Mouse (Mus musculus): ENCODE results near the gene Vstm4.

Gene Vstm4

DNA sequence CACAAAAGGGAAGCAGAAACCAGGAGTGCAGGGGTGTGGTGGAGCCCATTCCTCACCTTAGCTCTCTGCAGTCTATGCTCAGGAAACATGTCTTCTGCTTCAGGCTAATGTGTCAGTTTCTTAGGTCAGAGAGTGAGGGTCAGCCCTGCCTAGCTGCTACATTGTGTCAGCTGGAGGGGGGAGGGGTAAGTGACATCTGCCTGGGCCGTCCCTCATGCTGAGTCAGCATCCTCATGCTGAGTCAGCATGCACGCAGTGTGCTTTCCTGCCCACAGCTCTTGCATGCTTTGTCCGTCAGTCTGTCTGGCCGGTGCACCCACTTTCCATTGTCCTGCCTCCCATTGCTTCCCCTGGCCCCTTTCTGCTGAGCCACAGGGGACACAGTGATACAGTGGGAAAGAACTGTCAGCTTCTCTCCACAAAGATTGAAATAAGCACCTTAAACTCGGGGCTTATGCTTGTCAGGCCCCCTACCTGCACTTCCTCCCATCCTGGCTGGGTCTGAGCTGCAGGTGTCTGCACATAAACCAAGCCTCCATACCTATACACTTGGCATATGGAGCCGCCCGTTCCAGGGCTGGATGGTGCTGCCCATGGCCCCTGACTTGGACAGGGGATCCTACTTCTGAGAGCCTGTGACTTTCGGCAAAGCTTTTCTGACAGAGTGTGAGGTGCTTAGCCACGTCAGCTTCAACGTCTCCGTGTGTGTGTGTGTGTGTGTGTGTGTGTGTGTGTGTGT lies 3.4 kb downstream of the Vstm4 start:
- no peak for DNase-seq

GRCm38 (mm10) chr14:32861149-32861581 lies 4.6 kb downstream of the Vstm4 start:
- DNase-seq = no peak

DNA sequence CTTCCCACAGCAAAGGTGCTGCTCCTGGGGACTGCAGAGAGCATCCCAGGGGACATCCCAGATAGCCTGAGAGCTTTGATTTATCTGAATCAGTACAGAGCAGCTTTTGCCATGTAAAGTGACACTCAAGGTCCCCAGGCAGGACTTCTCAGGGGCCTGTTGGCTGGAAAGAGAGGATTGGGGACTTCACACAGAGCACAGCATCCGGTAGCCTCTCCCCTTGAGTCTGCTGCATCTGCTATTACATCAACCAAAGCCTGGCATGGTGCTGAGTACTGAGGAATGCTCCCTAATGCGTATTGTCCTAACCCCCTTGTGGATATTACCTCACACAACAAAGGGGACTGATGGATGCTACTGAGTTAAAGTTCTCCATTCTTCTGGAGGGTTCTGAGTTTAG lies 5.1 kb downstream of the Vstm4 start:
- DNase-seq = no peak

DNA sequence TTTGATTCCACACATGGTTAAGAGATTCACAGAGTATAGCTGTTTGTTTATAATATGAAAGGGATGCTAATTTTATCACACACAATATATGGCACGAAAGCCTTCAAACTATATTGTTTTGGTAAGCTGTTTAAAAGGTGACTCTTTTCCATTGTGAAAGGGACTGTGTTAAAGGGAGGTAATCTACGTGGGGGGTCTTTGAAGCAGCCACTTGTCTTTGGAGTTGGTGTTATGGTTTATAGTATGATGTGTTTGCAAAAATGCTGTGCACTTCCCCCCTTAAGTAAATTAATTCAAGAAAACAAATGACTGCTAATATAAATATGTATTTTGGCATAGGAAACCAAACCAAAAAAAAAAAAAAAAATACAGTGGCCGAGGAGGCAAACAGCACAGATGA lies 8.8 kb downstream of the Vstm4 start:
- no peak for DNase-seq

DNA sequence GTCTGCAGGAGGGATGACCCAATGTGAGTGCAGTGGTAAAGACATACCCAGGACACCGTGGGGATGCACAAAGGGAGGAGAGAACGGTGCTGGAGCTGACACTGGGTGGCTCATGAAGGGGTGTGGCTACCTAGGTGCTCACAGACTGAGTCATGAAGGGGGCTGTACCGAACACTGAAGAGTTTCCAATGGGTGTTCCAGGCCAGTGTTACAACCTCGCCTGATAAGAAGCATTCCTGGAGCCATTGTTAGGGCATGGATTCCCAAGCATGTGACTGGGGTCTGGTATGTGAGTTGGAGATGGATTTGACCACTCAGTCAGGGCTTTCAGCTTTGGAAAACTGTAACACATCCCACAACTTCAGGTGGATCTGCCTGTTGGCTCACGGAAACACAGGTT lies 15.4 kb downstream of the Vstm4 start:
- no peak for DNase-seq

DNA sequence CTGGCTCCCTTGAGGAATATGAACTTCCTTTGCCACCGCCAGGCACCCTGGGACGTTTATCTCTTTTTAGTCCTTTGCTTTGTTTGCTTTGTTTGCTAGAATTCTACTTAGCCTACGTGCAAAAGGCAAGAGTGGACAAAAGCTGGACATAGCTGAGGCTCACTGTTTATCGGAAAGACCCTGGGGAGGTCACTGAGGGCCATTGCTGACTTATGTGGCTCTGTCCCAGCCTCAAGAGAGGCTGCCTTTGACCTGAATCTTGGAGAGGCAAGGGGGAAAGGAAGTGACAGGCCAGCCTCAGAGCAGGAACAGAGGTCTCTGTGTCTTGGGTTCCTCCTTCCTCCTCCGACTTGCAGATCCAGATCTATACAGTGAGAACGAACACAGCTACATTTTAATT lies 21.0 kb downstream of the Vstm4 start:
- DNase-seq = no peak

DNA sequence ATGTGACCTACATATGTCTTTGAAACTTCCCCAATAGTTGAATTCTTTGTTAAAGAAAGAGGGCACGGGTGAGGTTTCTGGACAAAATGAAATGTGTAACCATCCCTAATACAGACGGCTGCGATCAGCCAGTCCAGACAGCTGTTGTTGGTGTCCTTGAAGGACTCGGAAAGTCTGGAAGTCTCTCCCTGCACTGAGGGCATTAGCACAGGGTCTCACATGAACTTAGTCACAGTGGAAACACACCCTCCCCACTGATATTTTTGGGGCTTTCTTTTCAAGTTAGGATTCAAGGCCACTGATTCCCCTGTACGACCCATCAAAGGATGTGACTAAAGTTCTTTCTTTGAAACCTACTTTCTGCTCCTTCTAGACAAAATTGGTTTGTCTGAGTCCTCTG lies 23.8 kb downstream of the Vstm4 start:
- no peak for DNase-seq

DNA sequence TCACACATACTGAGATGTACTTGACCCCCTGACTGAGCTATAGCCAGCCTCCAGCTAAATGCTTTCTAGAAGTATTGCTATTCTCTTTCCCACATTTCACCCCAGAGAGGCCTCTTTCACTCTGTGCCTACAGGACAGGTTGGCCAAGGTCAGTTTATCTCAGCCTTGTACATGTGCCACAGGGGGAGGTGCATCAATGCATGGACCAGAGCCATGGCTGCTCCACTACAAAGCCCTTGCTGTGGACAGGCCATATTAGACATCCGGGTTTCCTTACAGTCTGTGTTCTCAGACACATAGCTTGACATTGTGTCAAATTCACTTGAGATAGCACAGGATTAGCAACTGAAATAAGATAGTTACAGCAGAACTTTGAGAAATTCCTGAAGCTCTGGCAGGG lies 25.1 kb downstream of the Vstm4 start:
- DNase-seq = no peak

DNA sequence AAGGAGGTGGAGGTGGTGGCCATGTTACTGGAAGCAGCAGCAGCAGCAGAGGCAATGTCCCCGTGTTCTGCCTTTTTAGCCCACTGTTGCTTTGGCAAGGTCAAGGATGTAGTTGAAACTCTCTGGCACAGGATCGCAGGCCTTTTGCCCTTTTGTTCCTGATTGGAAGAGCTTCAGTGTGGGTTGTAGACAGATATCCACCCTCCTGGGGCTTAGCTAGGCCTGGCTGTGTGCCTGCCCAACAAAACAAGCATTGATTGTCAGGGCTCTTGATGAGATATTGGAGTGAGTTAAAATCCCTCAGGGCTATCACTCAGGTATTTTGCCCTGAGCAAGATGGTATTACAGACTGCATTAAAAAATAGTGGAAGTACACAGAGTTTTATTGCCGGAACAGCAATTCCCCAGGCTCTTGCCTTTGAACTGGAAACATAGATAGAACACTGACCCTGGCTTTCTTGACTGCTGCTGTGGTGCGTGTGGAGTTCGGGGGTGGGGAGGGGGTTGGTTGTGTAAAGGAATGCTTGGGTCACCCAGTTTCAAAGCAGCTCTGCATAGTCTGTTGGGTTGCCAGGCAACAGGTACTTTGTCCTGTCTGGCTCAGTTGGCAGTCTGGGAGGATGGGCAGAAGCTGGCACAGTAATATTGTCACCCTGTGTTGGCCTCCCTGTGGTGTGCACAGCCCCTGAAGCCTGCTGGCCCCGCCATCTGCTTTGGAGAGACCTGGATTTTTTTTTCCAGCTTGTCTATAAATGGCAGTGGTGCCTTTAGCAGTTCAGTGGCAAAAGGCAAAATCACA lies 32.5 kb downstream of the Vstm4 start:
- peak; percentile 16 for DNase-seq

- no peak for DNase-seq
Observed at GRCm38 (mm10) chr14:32894341-32894853, 37.8 kb downstream of the Vstm4 start.

DNA sequence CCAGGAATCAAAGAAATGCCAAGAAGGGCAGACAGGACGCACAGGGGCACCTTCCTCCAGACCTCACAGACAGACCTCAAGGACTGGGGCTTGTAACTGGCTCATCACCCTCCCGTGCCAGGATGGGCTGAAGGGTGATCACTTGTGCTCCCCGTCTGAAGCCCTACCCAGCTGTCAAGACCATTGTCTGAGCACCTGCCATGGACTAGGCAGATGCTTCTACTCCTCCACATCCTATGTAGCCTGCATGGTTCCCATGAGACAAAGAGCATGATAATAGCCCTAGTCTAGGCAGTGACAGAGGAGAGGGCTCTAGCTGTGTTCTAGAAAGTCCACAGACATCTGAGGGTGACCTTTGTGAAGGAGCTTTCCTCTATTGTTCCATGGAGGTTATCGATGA lies 38.3 kb downstream of the Vstm4 start:
- no peak for DNase-seq

DNA sequence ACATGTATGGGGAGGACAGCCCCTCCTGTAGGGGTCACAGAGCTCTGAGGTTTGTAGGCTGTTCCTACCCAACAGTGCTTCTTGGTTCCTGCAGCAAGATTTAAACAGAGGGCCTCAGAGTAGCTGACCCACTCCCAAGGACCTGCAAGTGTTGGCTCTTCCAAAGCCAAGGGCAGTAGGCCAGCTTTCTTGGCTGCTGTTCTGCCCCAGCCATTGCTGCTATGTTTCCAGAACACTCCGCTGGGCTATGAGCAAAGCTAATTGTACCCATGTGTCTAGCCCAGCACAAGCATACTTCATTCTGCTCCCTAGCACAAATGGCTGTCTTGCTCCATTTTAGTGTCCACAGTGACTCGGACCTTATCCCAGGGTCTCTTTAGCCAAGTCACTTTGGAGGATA lies 40.3 kb downstream of the Vstm4 start:
- peak; percentile 28 for DNase-seq

DNA sequence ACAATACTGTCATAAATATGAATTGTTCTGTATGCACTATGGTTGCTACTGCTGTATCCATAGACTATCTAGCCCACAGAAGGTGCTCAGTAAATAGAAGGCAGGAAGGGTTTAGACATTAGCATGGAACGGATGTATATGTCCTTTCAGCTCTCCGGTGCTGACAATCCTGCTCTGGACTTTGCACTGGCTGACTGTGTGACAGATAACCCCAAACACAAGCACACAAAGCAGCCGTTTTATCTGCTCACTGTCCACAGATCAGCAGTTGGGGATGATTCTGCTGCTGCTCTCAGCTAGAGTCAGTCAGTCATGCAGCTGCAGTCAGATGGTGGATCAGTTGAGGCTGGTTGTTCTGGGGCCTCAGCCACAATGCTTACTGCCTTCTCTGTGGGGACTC lies 46.6 kb downstream of the Vstm4 start:
- DNase-seq = no peak

DNA sequence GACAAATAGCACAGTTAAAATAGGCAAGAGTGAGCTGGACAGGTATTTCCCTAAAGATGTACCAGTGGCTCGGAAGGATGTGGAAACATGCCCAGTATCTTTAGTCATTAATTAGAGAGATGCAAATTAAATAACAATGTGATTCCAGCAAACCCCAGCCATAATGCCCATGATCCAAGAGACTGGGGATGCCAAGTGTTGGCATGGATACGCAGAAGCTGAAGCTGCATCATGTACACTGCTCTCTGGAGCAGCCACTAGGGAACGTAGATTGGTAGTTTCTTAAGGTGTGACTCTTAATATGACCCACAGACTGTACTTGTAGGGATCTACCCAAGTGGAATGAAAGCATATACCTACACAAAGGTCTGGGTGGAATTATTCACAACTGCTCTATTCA lies 50.0 kb downstream of the Vstm4 start:
- no peak for DNase-seq

GRCm38 (mm10) chr14:32909112-32909511 lies 52.6 kb downstream of the Vstm4 start:
- DNase-seq = no peak

DNA sequence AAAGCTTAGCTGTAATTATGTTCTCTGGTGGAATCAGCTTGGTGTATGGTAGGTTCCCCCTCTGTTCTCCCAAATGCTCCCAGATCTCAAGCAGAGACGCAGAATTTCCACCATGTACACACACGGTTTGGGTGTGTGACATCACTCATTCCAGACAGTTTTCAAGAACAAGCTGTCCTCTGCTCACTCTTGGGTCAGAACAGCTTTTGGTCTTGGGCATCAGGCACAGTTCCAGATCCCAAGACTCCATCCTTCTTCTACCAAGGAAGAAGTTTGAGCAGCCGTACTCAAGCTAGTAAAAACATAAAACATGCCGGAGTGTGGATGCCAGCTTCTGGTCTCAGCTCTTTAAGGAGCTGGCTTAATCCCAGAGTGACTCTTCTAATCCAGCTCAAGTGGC lies 54.6 kb downstream of the Vstm4 start:
- no peak for DNase-seq

- no peak for DNase-seq
Observed at GRCm38 (mm10) chr14:32915360-32915759, 58.8 kb downstream of the Vstm4 start.

- DNase-seq = no peak
Observed at GRCm38 (mm10) chr14:32917919-32918318, 61.4 kb downstream of the Vstm4 start.

DNA sequence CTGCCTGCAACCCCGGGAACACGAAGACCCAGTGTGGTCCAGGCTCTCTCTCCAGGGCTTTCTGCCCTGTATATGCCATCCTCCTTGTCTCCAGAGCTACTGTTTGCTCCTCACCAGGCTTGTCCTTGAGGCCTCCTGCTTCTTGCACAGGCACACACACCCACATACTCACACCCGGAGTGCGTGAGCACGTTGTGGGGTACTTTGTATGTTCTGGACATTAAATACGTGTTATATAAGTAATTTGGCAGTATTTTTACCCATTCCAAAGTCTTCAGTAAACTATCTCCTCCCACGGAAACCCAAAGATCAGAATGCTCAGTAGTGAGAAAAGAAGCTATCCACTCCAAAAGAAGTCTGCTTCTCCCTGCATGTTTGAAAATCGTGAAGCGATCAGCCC lies 67.3 kb downstream of the Vstm4 start:
- no peak for DNase-seq

GRCm38 (mm10) chr14:32931709-32932108 lies 75.2 kb downstream of the Vstm4 start:
- DNase-seq = no peak

DNA sequence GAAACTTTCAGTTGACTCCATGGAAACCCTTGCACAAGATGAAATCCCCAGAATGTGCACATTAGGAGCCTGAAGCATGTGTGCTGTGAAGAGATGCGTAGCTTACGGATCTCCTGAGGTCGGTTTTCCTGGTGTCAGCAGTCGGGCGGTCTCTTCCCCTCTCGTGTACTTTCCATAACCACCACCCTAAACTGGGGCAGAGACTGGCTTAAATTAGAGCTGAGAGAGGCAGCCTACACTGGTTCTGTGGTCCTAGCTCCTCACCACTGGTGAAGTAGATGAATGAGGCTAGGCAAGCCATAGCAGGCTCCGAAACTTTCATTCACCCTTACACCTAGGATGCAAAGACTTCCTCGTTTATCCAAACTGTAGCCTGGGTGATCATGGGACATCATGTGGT lies 75.7 kb downstream of the Vstm4 start:
- DNase-seq = no peak

- DNase-seq = no peak
Observed at GRCm38 (mm10) chr14:32934064-32934463, 77.5 kb downstream of the Vstm4 start.

DNA sequence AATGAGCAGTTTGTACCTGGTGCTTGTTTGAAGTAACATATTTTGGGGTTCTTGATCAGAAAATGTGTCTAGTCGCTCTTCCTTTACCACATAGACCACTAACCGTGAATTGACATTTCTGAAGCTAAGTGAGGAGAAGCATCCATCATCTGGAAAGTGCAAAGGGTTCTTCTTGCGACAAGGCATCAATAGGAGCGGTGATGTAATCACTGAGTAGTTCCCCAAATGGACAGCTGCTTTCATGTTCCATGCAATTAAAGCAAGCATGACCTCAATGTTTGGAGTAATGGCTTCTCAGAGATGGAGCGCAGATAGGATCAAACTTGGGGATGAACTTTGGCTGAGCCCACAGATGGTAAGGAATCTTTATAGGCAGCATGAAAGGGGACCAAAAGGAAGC lies 82.7 kb downstream of the Vstm4 start:
- no peak for DNase-seq

- DNase-seq = peak; percentile 34
Observed at GRCm38 (mm10) chr14:32947512-32947911, 91.0 kb downstream of the Vstm4 start.
